Mouse (Mus musculus) mature B cell (primary cell): ENCODE measurements around the gene Tll1.

Experiments used
- in situ Hi-C: fragments of 300-500 bp; cut with MboI; formaldehyde crosslinking; loops from 2 replicates; pipeline ENCODE4 v1.14.3; 2019

The Tll1 gene

DNA sequence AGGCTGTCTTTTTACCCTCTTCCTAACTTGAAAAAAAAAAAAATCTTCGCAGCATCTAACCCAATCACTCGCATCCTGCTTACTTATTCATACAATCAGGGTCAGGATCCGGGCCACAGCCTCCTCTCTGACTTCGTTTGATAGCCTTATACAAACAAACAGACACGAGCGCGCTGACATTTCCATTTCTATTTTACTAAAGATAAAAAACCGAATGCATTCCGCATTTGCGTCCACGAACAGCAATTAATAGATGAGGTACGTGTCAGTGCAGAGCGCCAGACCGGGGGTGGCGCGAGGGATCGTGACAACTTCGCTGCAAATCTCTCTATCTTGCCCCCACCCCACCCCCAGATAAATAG lies at the start of gene Tll1:
Gene Tll1 (minus strand): TSS at position 248 of the 362 bp plus-strand sequence.
- in situ Hi-C loops: no loop called here

DNA sequence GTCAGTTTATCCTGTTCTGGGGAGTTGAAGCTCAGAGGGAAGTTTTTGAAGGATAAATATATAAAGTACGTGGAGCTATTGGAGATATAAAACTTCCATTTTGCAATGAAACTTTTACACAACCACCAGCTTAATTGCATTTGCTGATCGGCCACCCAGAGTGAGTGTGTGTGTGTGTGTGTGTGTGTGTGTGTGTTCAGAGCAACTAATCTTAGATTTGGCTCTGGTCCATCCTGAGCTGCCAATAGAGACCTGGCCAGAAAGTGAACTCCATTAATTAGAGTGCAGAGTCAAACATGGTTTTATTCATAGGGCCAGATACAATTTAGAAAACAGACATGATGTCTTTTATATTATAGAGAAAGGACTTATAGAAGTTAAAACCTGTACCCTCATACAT lies 32.6 kb upstream of the Tll1 start:
- in situ Hi-C loops: no loop called here

DNA sequence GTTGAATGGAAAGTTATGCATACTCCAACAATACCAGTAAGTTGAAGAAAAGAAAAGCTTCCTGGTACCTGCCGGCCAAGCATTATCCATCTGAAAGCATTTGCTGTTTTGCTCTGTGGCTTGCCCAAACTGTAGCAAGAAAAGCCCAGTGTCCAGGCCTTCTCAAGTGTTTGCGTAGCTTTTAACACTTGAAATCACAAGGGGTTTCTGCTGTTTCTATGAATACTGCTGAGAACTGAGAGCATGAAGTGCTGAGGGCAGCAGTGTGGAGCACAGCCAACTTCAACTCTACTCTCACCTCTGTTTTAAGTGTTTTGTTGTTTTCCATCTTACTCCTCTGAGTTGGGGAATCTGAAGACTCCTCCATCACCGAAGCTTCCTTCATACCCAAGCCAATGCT lies 15.5 kb upstream of the Tll1 start:
- in situ Hi-C loops: no loop called here

DNA sequence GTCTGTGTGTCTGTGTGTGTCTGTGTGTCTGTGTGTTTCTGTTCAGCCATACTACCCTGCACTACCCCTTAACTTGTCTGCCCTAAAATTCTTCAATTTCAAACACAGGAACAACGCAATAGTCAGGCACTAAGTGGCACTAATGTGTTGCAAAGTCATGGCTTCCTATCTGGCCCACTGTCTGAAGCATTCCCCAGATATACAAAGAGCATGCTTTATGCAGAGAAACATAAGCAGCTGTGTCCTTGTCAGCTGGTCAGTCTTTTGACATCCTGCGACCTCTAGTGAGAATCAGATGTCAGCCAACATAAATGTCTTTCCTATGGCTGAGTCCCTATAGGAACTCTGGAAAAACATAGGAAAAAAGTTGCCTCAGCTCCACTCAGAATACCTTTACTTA lies 11.6 kb upstream of the Tll1 start:
- in situ Hi-C loops: no loop called here

DNA sequence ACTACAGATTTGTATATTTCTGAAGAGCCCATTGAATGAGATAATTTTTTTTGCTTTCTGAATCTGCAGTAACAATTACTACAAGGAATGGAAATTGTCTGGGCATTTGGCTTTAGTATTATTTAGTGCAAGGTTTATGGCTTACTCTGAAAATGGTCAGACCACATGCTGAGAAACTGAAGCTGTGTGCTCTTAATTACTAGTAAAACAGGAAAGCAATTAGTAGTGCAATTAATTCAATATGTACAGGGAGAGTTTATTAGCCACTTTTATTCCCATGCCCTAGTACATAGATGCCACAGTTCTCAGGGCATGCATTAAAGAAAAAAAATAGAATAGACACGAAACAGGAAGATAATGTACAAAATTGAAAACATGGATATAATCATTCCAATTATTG lies 10.2 kb upstream of the Tll1 start:
- in situ Hi-C loops: no loop called here

DNA sequence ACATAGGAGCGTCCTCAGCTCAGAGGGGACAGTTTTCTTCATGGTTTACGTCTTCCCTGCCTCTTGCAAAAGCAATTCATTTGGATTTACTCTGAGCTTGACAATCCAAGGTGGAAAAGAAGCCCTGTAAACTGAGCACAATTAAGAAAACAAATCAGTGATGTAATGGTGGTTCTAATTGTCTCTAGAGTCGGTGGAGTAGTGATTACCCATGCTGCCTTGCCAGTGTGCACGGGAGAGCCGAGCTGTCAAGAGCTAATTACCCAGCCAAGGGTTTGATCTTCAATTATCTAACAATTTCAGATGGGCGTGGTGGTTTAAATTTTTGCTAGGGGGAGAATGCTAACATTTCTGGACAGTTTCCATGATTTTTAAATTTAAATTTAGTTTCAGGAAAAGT lies 9.3 kb upstream of the Tll1 start:
- in situ Hi-C loops: no loop called here

- in situ Hi-C loops: no loop called here
Observed at GRCm38 (mm10) chr8:64214906-64215305, 8.8 kb upstream of the Tll1 start.

- in situ Hi-C loops: no loop called here
Observed at GRCm38 (mm10) chr8:64206411-64206861, 365 bp upstream of the Tll1 start.

DNA sequence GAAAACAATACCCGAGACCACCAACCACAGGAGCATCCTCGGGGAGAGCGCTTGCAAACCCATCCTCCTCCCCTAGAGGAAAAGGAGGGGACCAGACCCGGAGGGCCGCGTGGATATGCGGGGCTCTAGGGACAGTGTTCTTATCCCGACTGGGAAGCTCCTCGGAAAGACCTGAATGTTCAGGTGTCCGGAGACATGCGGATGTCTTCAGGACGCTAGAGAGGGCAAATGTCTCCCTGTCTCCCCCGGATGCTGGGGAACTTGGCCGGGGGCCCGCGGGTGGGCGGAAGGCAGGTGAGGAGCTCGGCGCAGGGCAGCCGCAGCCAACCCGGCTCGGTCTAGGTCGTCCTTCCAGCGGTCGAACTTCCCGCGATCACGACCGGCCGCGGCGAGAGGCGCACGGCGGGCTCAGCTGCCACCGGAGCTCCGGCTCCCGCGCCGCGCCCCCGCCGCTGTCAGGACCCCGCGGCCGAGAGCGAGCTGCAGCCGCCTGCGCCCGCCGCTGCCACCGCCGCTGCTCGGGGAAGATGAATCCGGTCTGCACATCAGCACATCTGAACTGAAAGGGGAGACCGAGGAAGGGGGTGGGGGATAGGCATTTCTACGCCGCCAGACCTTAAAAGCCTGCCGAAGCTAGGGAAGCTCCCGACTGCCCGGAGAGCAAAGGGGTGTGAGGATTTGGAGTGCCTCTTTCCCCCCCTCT lies 599 bp downstream of the Tll1 start:
- in situ Hi-C loops: no loop called here

- in situ Hi-C loops: no loop called here
Observed at GRCm38 (mm10) chr8:64204801-64205311, 1.2 kb downstream of the Tll1 start.

DNA sequence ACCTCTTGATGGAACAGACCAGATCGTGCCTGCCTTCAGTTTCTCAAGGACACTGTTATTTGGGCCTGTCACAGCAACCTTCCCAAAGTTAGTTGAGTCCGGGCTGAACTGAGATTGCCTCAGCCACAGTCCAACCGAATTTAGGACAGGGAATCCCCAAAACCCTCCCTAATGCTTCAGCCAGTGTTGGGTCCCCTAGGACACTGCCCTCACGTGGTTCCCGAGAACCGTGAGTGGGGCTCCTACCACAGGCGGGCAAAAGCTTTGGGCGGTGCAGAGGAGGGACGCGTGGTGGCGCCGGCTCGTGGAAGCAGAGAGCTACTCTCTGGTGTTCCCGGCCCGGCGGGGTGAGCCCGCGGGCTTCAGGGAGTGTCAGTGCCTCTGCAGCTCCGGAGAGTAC lies 1.9 kb downstream of the Tll1 start:
- in situ Hi-C loops: no loop called here

DNA sequence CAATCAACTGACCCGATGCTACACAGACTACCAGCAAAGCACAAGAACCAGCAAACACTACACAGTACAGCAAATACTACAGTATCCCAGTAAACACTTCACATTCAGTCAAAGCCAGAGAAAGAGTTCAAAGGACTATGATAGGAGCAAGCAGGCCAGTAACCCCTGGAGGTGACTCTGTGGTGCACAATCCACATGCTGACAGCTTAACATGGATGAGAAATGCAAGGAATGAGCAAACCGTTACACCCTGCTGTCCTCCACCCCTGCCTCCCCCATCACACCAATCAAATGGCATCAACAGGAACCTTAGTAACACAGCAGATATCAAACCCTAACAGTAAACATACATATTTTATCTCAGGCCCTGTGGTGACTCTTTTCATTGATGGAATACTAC lies 7.7 kb downstream of the Tll1 start:
- in situ Hi-C loops: no loop called here

DNA sequence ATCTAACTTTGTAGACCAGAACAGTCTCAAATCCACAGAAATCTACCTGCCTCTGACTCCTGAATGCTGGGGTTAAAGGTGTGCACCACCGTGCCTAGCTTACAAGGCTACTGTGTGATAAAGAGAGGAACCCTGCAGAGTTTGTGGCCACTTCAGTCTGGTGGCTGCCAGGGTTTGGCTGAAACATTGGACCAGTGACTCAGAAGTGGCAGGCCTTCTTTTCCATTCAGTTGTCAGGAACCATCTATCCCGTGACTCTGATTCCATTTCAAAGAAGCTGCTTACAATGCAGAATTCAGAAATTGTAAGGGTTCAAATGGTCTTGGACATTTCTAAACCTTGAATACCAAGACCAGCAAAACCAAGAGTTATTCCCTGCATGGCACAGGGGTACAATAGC lies 12.7 kb downstream of the Tll1 start:
- in situ Hi-C loops: no loop called here

GRCm38 (mm10) chr8:64187881-64188280 lies 18.2 kb downstream of the Tll1 start:
- in situ Hi-C loops: no loop called here

- in situ Hi-C loops: no loop called here
Observed at GRCm38 (mm10) chr8:64176931-64177330, 29.1 kb downstream of the Tll1 start.

GRCm38 (mm10) chr8:64174916-64175315 lies 31.2 kb downstream of the Tll1 start:
- in situ Hi-C loops: no loop called here

GRCm38 (mm10) chr8:64173759-64174158 lies 32.3 kb downstream of the Tll1 start:
- in situ Hi-C loops: no loop called here

DNA sequence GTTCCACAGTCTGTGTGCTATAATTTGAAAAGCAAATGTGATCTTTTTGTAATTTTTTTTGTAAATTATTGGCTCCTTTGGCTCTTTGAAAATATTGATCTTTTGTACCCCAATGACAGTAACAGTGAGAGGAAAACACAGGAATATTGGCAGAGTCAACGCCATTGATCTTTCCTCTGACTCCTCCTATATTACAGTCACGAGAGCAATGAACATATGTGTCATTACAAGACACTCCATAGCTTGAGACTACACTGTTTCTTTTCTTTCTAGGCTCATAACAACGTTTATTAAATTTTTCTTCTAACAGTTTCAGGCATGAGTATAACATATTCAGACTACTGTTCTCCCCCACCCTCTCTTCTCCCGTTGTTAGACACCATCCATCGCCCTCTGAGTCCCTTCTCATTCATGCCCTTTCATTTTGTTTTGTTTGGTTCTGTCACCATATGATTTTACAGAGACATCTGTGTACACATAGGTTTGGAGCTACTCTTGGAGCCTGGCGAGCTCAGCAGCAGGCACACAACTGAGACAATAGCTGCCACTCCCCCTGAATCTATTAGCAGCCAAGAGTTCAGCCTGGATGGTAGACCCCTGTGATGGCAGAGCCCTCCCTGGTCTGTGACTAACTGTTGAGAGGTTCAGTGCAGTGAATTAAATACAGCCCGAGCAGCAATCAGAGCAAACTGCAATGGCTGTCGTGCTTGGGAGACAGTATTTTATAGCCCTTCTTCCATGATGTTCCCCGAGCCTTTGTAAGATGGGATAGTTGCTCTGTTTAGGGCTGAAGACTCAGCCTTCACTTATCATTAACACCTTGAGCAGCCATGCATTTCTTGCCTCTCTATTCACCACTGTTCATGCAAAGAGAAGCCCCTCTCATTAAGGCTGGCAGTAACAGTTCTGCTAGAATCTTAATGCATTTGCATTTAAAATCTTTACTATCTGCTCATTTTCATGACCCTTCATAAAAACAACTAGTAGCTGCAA lies 52.9 kb downstream of the Tll1 start:
- in situ Hi-C loops: no loop called here

DNA sequence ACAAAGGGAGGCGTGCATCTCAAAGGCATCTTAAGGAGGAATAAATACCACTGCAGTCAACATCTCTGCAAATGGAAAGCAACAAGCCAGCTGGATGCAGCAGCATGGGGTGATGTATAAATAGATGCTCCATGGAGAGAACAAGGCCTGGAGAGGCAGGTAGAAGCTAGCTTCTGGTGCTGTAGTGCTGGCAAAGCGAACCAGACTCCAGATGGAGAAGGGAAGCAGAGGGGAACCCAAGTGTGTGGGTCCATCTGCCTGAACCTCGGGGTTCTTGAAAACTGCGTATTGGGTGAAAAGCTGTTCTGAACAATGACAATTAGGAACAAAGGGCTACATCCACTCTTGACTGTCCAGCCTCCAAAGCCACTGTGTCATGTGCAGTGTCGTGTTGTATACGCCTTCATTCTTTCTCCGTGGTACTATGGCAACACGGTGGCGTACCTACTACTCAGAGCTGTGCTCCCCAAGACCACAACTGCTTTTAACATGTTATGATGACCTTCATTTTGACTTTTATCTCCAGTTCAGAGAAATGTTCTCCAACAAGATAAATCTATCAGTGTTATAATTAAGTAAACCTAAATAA lies 53.8 kb downstream of the Tll1 start:
- in situ Hi-C loops: no loop called here

GRCm38 (mm10) chr8:64136593-64136992 lies 69.5 kb downstream of the Tll1 start:
- in situ Hi-C loops: no loop called here

DNA sequence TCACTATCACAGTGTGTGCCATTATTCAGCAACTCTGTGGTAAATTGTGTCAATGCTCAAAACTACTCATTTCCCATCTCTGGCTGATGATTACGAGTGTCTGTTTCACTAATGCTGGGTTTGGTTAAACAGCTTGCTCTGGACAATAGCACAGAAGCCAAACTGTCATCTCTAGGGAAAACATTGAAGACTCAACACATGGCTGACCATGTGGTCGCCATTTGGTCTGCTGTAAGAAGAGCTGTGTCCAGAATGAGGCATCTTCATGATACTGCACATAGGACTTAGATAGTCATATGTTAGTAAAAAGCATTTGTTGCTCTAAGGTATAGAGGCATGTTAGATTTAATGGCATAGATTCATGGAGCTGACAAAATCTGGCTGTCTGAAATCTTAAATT lies 98.9 kb downstream of the Tll1 start:
- in situ Hi-C loops: no loop called here

DNA sequence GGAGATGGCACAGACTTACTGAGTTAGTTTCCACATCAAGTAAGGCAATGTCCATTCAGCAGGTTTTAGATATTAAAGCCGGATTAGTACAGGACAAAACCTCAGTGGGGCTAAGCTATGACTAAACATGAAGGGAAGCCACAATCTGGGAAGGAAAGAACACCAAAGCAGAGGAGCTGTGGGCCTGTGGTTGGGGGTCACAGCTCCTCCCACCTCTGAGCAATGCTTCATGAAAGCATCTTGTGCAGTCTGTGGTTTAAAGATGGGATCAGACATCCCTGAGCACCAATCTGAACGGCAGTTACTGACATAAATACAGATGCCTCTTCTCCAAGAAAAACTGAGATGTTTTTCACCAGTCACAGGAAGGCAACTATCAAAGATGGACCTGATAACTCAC lies 132.7 kb downstream of the Tll1 start:
- in situ Hi-C loops: no loop called here

- in situ Hi-C loops: no loop called here
Observed at GRCm38 (mm10) chr8:64059867-64060266, 146.2 kb downstream of the Tll1 start.
